Mouse (Mus musculus): ENCODE measurements around the gene Fsip2.

The Fsip2 gene

GRCm38 (mm10) chr2:82943472-82943871, at the start of gene Fsip2:
Gene Fsip2 (plus strand): TSS chr2:82943634.
- DNase-seq (ENCODE audit: extremely low spot score, low read depth, low spot score), result no peak

- no peak for DNase-seq (ENCODE audit: extremely low spot score, low read depth, low spot score)
Measured at GRCm38 (mm10) chr2:82963443-82963842, 20.0 kb downstream of the Fsip2 start.

GRCm38 (mm10) chr2:83025853-83026252, 82.4 kb downstream of the Fsip2 start:
- DNase-seq (ENCODE audit: extremely low spot score, low read depth, low spot score), result peak; percentile 35

GRCm38 (mm10) chr2:83052914-83053690, 109.7 kb downstream of the Fsip2 start:
- no peak for DNase-seq (ENCODE audit: extremely low spot score, low read depth, low spot score)
